Mouse (Mus musculus) midbrain, embryonic 10.5 days (tissue): ENCODE data around the gene Zkscan14. TPM values are rescaled to one million over a fixed set of nuclear protein-coding genes. Genes with fewer than 3 reads are reported as not detected.

Experiments used
- DNase-seq: peaks from one replicate; pipeline ENCODE4 v3.0.0-alpha.2; 2017; ENCODE audit warnings: low spot score
- H3K27ac ChIP-seq: fragments of 300-500 bp; sonication (generic); replicated peaks from 2 replicates; pipeline ENCODE4 v1.5.1; 2016; ENCODE audit warnings: mild to moderate bottlenecking
- H3K27me3 ChIP-seq: fragments of 300-500 bp; sonication (generic); 2 replicates; pipeline ENCODE4 v1.6.1; 2016; ENCODE audit warnings: low read depth, mild to moderate bottlenecking; ENCODE audit not compliant: poor library complexity, severe bottlenecking
- H3K36me3 ChIP-seq: fragments of 300-500 bp; sonication (generic); 2 replicates; pipeline ENCODE4 v1.6.1; 2016; ENCODE audit warnings: mild to moderate bottlenecking, moderate library complexity
- H3K4me1 ChIP-seq: fragments of 300-500 bp; sonication (generic); 2 replicates; pipeline ENCODE4 v1.6.1; 2016
- H3K4me3 ChIP-seq: fragments of 300-500 bp; sonication (generic); 2 replicates; pipeline ENCODE4 v1.5.1; 2016; ENCODE audit warnings: mild to moderate bottlenecking, moderate library complexity
- H3K9me3 ChIP-seq: fragments of 300-500 bp; sonication (generic); replicated peaks from 2 replicates; pipeline ENCODE4 v1.6.1; 2016; ENCODE audit warnings: mild to moderate bottlenecking
- WGBS: fragments of 180-500 bp; shearing (Covaris S2); methylation state at CpG from one replicate; pipeline ENCODE4 v1.1.7; 2016; 5-methylcytosine and 5-hydroxymethylcytosine counted together
- polyA plus RNA-seq: library from polyadenylated mRNA; unstranded; fragments of >200 nt; fragmentation: Nextera tagmentation; extraction: Ambion mirVana; gene quantifications from 2 replicates; pipeline ENCODE4 v1.2.1, GENCODE M21; 2016

Gene Zkscan14
- polyA plus RNA-seq, 1 experiment from 2014 or later: 8.0 TPM

DNA sequence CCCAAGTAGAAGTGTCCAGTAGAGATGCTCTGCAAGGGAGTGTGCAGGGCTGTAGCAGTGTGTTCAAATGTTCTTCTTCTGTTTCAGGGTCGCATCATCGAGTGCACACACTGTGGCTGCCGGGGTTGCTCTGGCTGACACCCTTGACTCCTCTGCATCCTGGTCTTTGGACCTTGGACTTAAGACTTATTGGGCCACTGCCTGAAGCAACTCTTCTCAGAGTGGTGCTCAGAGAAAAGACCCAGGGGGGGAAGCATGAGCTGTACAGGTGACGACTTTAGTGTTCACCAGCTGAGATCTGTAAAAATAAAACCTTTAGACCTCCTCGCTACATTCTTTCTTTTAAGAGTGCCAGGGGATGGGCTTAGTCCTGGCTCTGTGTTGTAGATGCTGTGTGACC, 53.9 kb downstream of the Zkscan14 start:
- Histone ChIP-seq H3K4me3 (no peak overlapping the region), H3K4me1 (no peaks in the 10 kb centered on the region), H3K27ac (no peak overlapping the region), H3K9me3 (no peaks in the 10 kb centered on the region), H3K36me3 (peaks cover 100% of the 10 kb centered on the region), H3K27me3 (no peaks in the 10 kb centered on the region)
- DNase-seq: no peak
- 90% methylated on average over 5 of the region's 5 CpGs for WGBS

Other genes starting within 250 kb of the Zkscan14 start
- 13.2 and 16.2 TPM in 2 replicates for gene Smurf1, start 236.0 kb downstream of the Zkscan14 start, polyA plus RNA-seq
- not detected in 2 replicates for gene Gm4871, start 169.1 kb downstream of the Zkscan14 start, polyA plus RNA-seq
- gene 1700018F24Rik, start 158.9 kb downstream of the Zkscan14 start, polyA plus RNA-seq: not detected in 2 replicates
- gene Arpc1a, start 118.0 kb downstream of the Zkscan14 start, polyA plus RNA-seq: 133 and 149 TPM in 2 replicates
- not detected in 2 replicates for gene Kpna7, start 117.8 kb downstream of the Zkscan14 start, polyA plus RNA-seq
- 105 and 109 TPM in 2 replicates for gene Arpc1b, start 87.7 kb downstream of the Zkscan14 start, polyA plus RNA-seq
- gene Pdap1, start 61.6 kb downstream of the Zkscan14 start, polyA plus RNA-seq: 128 and 134 TPM in 2 replicates
- 234 and 244 TPM in 2 replicates for gene Bud31, start 61.5 kb downstream of the Zkscan14 start, polyA plus RNA-seq
- 18.3 and 22.4 TPM in 2 replicates for gene Ptcd1, start 34.8 kb downstream of the Zkscan14 start, polyA plus RNA-seq
- 83.9 and 85.1 TPM in 2 replicates for gene Cpsf4, start 34.7 kb downstream of the Zkscan14 start, polyA plus RNA-seq
- 536 and 539 TPM in 2 replicates for gene Atp5j2, start 9.8 kb downstream of the Zkscan14 start, polyA plus RNA-seq
- gene Zkscan5, start 2.7 kb upstream of the Zkscan14 start, polyA plus RNA-seq: 19.8 and 19.9 TPM in 2 replicates
- gene Zfp655, start 29.8 kb upstream of the Zkscan14 start, polyA plus RNA-seq: 33.5 and 39.0 TPM in 2 replicates
- 0.79 and 0.88 TPM in 2 replicates for gene Zscan25, start 78.6 kb upstream of the Zkscan14 start, polyA plus RNA-seq
- not detected in 2 replicates for gene Cyp3a57, start 143.4 kb upstream of the Zkscan14 start, polyA plus RNA-seq